Mouse (Mus musculus): ENCODE results near the gene Vsig10l. TPM values are rescaled to one million over a fixed set of nuclear protein-coding genes. Genes with fewer than 3 reads are reported as not detected.

Vsig10l gene
- 3.9 and 8.6 TPM in 2 replicates for total RNA-seq (2017)

GRCm38 (mm10) chr7:43462851-43463250 is at the start of gene Vsig10l:
TSS of gene Vsig10l (plus strand) at chr7:43463151.
- no peak for ATAC-seq (replicated peaks; ENCODE audit: low read depth, poor library complexity, severe bottlenecking)

- ATAC-seq (replicated peaks; ENCODE audit: low read depth, poor library complexity, severe bottlenecking): no peak
Observed at GRCm38 (mm10) chr7:43417298-43417697, 45.7 kb upstream of the Vsig10l start.

- ATAC-seq (replicated peaks; ENCODE audit: low read depth, poor library complexity, severe bottlenecking): peak; percentile 99
Observed at GRCm38 (mm10) chr7:43422995-43423617, 39.8 kb upstream of the Vsig10l start.

- ATAC-seq (replicated peaks; ENCODE audit: low read depth, poor library complexity, severe bottlenecking): no peak
Observed at GRCm38 (mm10) chr7:43423991-43424625, 38.8 kb upstream of the Vsig10l start.

- no peak for ATAC-seq (replicated peaks; ENCODE audit: low read depth, poor library complexity, severe bottlenecking)
Observed at GRCm38 (mm10) chr7:43427406-43427805, 35.5 kb upstream of the Vsig10l start, which contains the start of gene Lim2. TSS of gene Lim2 (plus strand) at chr7:43427670.

- ATAC-seq (replicated peaks; ENCODE audit: low read depth, poor library complexity, severe bottlenecking): no peak
Observed at GRCm38 (mm10) chr7:43429500-43429899, 33.5 kb upstream of the Vsig10l start.

- ATAC-seq (replicated peaks; ENCODE audit: low read depth, poor library complexity, severe bottlenecking): no peak
Observed at GRCm38 (mm10) chr7:43432891-43433290, 30.1 kb upstream of the Vsig10l start.

- no peak for ATAC-seq (replicated peaks; ENCODE audit: low read depth, poor library complexity, severe bottlenecking)
Observed at GRCm38 (mm10) chr7:43434676-43435075, 28.3 kb upstream of the Vsig10l start.

- peak; percentile 55 for ATAC-seq (replicated peaks; ENCODE audit: low read depth, poor library complexity, severe bottlenecking)
Observed at GRCm38 (mm10) chr7:43436341-43437255, 26.4 kb upstream of the Vsig10l start, which contains the start of gene Nkg7. TSS of gene Nkg7 (plus strand) at chr7:43437073.

- ATAC-seq (replicated peaks; ENCODE audit: low read depth, poor library complexity, severe bottlenecking): peak; percentile 40
Observed at GRCm38 (mm10) chr7:43438611-43439010, 24.3 kb upstream of the Vsig10l start.

GRCm38 (mm10) chr7:43440482-43440881 is 22.5 kb upstream of the Vsig10l start, which contains the start of gene Cldnd2:
TSS of gene Cldnd2 (plus strand) at chr7:43440782.
- no peak for ATAC-seq (replicated peaks; ENCODE audit: low read depth, poor library complexity, severe bottlenecking)

GRCm38 (mm10) chr7:43441071-43441470 is 21.9 kb upstream of the Vsig10l start:
- no peak for ATAC-seq (replicated peaks; ENCODE audit: low read depth, poor library complexity, severe bottlenecking)

- ATAC-seq (replicated peaks; ENCODE audit: low read depth, poor library complexity, severe bottlenecking): no peak
Observed at GRCm38 (mm10) chr7:43442684-43443083, 20.3 kb upstream of the Vsig10l start.

- peak; percentile 50 for ATAC-seq (replicated peaks; ENCODE audit: low read depth, poor library complexity, severe bottlenecking)
Observed at GRCm38 (mm10) chr7:43443126-43443916, 19.6 kb upstream of the Vsig10l start.

- ATAC-seq (replicated peaks; ENCODE audit: low read depth, poor library complexity, severe bottlenecking): peak; percentile 75
Observed at GRCm38 (mm10) chr7:43443917-43444293, 19.0 kb upstream of the Vsig10l start, which contains the start of the genes Etfb and Gm45233. TSS of gene Etfb (plus strand) at chr7:43444083. TSS of gene Gm45233 (plus strand) at chr7:43444128.

- ATAC-seq (replicated peaks; ENCODE audit: low read depth, poor library complexity, severe bottlenecking): no peak
Observed at GRCm38 (mm10) chr7:43447801-43448200, 15.2 kb upstream of the Vsig10l start.

GRCm38 (mm10) chr7:43448246-43448645 is 14.7 kb upstream of the Vsig10l start:
- no peak for ATAC-seq (replicated peaks; ENCODE audit: low read depth, poor library complexity, severe bottlenecking)

- ATAC-seq (replicated peaks; ENCODE audit: low read depth, poor library complexity, severe bottlenecking): no peak
Observed at GRCm38 (mm10) chr7:43449811-43450210, 13.1 kb upstream of the Vsig10l start.

GRCm38 (mm10) chr7:43451726-43452125 is 11.2 kb upstream of the Vsig10l start:
- no peak for ATAC-seq (replicated peaks; ENCODE audit: low read depth, poor library complexity, severe bottlenecking)

- peak; percentile 94 for ATAC-seq (replicated peaks; ENCODE audit: low read depth, poor library complexity, severe bottlenecking)
Observed at GRCm38 (mm10) chr7:43452609-43453008, 10.3 kb upstream of the Vsig10l start.
